Mouse (Mus musculus) forebrain, embryonic 12.5 days (tissue): Measurements from ENCODE around the gene Cnst. TPM values are rescaled to one million over a fixed set of nuclear protein-coding genes. Genes with fewer than 3 reads are reported as not detected.

Experiments
- ATAC-seq: fragments of 200-750 bp; cut with Nextera tagmentation; 2 replicates; pipeline ENCODE4 v1.8.0; 2017; ENCODE audit warnings: moderate TSS enrichment; ENCODE audit not compliant: low FRiP score
- H3K27ac ChIP-seq: fragments of 300-500 bp; sonication (generic); 2 replicates; pipeline ENCODE4 v1.5.1; 2016; ENCODE audit warnings: mild to moderate bottlenecking
- H3K27me3 ChIP-seq: fragments of 300-500 bp; sonication (generic); 2 replicates; pipeline ENCODE4 v1.6.1; 2016; ENCODE audit warnings: mild to moderate bottlenecking
- H3K36me3 ChIP-seq: fragments of 300-500 bp; sonication (generic); replicated peaks from 2 replicates; pipeline ENCODE4 v1.6.1; 2016; ENCODE audit warnings: mild to moderate bottlenecking
- H3K4me1 ChIP-seq: fragments of 300-500 bp; sonication (generic); 2 replicates; pipeline ENCODE4 v1.6.1; 2016
- H3K4me2 ChIP-seq: fragments of 300-500 bp; sonication (generic); 2 replicates; pipeline ENCODE4 v1.6.1; 2016; ENCODE audit warnings: mild to moderate bottlenecking, moderate library complexity
- H3K4me3 ChIP-seq: fragments of 300-500 bp; sonication (generic); replicated peaks from 2 replicates; pipeline ENCODE4 v1.5.1; 2016; ENCODE audit warnings: mild to moderate bottlenecking
- H3K9ac ChIP-seq: fragments of 300-500 bp; sonication (generic); 2 replicates; pipeline ENCODE4 v1.6.1; 2016; ENCODE audit warnings: mild to moderate bottlenecking
- H3K9me3 ChIP-seq: fragments of 300-500 bp; sonication (generic); 2 replicates; pipeline ENCODE4 v1.6.1; 2016
- WGBS: fragments of 180-500 bp; shearing (Covaris S2); methylation state at CpG from one replicate; pipeline ENCODE4 v1.1.7; 2016; 5-methylcytosine and 5-hydroxymethylcytosine counted together
- polyA plus RNA-seq: library from polyadenylated mRNA; unstranded; fragments of >200 nt; fragmentation: Nextera tagmentation; extraction: Ambion mirVana; gene quantifications from 2 replicates; pipeline ENCODE4 v1.2.1, GENCODE M21; 2016

Cnst gene
- polyA plus RNA-seq, 1 experiment from 2014 or later, result 26.9 TPM

DNA sequence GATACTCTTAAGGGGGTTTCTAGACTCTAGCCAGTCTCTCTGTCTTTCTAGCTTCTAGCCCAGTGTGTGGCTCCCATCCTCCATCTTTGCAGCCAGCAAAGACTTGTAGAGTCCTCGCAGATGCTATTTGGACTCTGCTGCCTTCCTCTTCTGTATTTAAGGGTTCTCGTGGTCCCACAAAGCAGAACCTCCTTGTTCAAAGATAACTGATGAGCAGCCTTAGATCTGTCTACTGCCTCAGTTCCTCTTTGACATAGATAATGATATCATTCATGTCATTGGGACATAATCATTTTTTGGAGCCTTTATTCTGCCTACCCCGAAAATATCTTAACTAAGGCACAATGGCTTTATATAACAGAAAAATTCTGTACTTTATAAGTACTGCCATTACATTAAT, 36.9 kb downstream of the Cnst start:
- peaks cover 5% of the 10 kb centered on the region for H3K4me1 ChIP-seq
- H3K27ac ChIP-seq, result no peak overlapping the region
- H3K36me3 ChIP-seq, result peaks cover 11% of the 10 kb centered on the region; the same call in 1 of the 2 replicates
- H3K27me3 ChIP-seq, result no peaks in the 10 kb centered on the region
- no peak for ATAC-seq
- WGBS, result 93% methylated on average over 3 of the region's 3 CpGs
- no peak overlapping the region for H3K4me3 ChIP-seq
- no peaks in the 10 kb centered on the region for H3K9me3 ChIP-seq
- no peak overlapping the region for H3K9ac ChIP-seq
- H3K4me2 ChIP-seq, result no peak overlapping the region

DNA sequence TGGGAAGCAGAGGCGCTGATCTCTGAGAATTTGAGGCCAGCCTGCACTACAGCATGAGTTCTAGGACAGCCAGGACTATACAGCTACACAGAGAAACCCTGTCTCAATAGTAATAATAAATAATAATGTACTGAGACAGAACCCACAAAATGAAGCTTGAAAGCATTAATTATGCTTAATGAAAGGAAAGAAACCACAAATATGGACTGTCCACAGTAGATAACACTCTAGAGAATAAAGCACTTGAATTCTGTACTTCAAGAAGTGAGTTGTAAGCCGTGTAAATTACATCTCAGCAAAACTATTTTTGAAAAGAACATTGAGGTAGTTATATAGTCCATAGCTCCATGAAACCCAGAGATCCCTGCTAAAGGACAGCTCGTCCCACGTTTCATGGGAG, 38.0 kb downstream of the Cnst start:
- Histone ChIP-seq H3K4me2 (no peak overlapping the region), H3K4me3 (no peak overlapping the region), H3K36me3 (peaks cover 10% of the 10 kb centered on the region; the same call in 1 of the 2 replicates), H3K9ac (no peak overlapping the region), H3K27ac (no peak overlapping the region), H3K9me3 (no peaks in the 10 kb centered on the region), H3K27me3 (no peaks in the 10 kb centered on the region), H3K4me1 (peaks cover 5% of the 10 kb centered on the region)
- no peak for ATAC-seq
- 91% methylated on average over 4 of the region's 4 CpGs for WGBS

DNA sequence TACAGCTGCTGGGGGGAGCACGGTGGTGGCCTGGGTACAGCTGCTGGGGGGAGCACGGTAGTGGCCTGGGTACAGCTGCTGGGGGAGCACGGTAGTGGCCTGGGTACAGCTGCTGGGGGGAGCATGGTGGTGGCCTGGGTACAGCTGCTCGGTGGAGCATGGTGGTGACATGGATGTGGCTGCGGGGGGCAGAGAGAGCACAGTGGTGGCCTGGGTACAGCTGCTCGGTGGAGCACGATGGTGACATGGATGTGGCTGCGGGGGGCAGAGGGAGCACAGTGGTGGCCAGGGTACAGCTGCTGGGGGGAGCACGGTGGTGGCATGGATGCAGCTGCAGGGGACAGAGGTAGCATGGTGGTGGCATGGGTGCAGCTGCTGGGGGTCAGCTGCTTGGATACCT, 39.5 kb downstream of the Cnst start:
- Histone ChIP-seq H3K4me2 (no peak overlapping the region), H3K36me3 (no peaks in the 10 kb centered on the region), H3K4me1 (peaks cover 5% of the 10 kb centered on the region), H3K27ac (no peak overlapping the region), H3K9ac (no peak overlapping the region), H3K9me3 (no peaks in the 10 kb centered on the region), H3K4me3 (no peak overlapping the region), H3K27me3 (no peaks in the 10 kb centered on the region)
- WGBS, result 83% methylated on average over 9 of the region's 9 CpGs
- no peak for ATAC-seq

DNA sequence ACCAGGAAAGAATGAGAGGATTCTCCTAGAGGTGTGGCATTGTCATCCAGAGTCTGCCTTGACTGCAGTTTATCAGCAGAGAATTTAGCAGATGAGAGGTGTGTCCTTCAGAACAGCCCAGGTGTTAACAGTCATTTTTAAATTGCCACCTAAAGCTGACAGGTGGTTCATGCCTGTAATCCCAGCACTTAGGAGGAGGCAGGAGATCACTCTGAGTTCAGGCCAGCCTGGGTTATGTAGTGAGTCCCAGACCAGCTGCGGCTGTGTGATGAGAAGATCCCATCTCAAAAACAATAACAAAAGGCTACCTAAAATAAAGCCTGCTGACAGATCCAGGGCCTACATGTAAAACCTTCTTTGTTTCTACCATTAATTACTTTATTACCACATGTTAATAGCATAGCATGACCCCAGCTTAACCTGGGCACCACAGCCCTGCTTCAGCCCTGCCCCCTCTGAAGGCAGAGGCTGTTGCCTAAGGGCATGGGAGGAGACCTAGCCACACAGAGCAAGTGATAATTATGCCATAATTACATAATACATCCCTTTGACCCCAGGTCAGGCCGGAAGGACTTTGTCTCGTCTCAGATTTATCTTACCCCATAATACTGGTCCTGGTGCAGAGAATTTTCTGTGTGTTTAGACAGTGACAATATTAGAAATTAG, 40.4 kb downstream of the Cnst start:
- ATAC-seq, result no peak
- Histone ChIP-seq H3K27me3 (no peaks in the 10 kb centered on the region), H3K9me3 (no peaks in the 10 kb centered on the region), H3K27ac (no peak overlapping the region), H3K9ac (no peak overlapping the region), H3K4me3 (no peak overlapping the region), H3K4me2 (no peak overlapping the region), H3K36me3 (no peaks in the 10 kb centered on the region), H3K4me1 (peaks cover 5% of the 10 kb centered on the region)
- WGBS, result 57% methylated on average over 3 of the region's 3 CpGs

DNA sequence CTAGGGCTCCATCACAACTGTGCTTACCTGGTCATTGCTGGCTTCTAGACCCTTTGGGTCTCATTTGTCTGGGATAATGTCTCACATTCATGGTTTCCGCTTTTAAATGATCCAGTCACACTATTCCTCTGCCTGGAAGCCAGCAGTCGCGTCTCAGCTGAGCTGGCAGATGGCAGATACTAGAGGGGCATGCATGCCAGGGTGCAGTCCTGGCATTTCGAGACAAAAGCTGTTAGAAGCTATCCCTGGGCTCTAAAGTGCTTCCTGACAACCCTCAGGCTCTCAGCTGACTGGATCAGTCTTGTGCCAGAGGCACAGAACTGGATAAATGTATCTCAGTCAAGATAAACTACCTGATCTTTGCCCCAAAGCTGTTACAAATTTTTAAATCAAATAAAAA, 42.1 kb downstream of the Cnst start:
- Histone ChIP-seq H3K4me2 (no peak overlapping the region), H3K4me3 (no peak overlapping the region), H3K4me1 (peaks cover 5% of the 10 kb centered on the region), H3K27me3 (no peaks in the 10 kb centered on the region), H3K9ac (no peak overlapping the region), H3K9me3 (no peaks in the 10 kb centered on the region), H3K27ac (no peak overlapping the region), H3K36me3 (peaks cover 7% of the 10 kb centered on the region; the same call in 1 of the 2 replicates)
- no peak for ATAC-seq
- 82% methylated on average over 4 of the region's 4 CpGs for WGBS

DNA sequence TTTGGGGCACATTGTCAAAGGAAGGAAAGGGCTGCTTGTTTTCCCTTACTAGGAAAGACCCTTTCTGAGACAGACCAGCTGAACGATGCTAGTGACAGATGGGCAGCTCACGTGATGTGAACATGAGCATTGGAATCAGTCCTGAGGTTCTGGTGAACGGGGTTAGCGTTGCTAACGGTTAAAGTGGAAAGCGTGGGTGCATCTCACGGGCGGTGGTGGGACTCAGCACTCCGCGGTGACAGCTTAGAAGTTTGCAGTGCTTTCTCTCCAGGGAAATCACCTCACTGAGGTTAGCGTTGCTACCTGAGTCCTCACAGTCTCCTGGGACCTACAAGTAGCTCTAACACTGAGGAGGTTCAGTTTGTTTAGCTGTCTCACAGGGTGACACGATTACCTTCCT, 45.5 kb downstream of the Cnst start:
- no peak overlapping the region for H3K4me3 ChIP-seq
- H3K27me3 ChIP-seq, result no peaks in the 10 kb centered on the region
- no peak overlapping the region for H3K4me2 ChIP-seq
- peaks cover 8% of the 10 kb centered on the region; the same call in 1 of the 2 replicates for H3K36me3 ChIP-seq
- H3K4me1 ChIP-seq, result peaks cover 1% of the 10 kb centered on the region
- 85% methylated on average over 12 of the region's 12 CpGs for WGBS
- no peak for ATAC-seq
- no peaks in the 10 kb centered on the region for H3K9me3 ChIP-seq
- H3K9ac ChIP-seq, result no peak overlapping the region
- no peak overlapping the region for H3K27ac ChIP-seq

DNA sequence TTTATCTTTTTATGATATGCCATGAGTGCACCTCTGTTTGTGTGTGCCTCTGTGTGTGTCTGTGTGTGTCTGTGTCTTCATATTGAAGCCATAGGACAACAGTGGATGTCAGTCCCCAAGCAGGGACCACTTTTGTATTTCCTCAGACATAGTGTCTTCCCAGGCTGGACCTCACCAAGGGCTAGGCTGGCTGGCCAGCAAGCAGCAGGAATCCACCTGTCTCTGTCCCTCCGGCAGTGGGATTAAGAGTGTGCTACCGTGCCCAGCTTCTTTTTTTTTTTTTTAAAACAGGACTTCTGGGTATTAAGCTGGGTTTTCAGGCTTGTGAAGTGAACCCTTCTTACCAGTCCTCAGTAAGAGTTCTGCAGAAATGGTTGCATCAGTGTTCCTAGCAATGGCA, 46.0 kb downstream of the Cnst start:
- Histone ChIP-seq H3K36me3 (peaks cover 8% of the 10 kb centered on the region; the same call in 1 of the 2 replicates), H3K27ac (no peak overlapping the region), H3K4me2 (no peak overlapping the region), H3K9me3 (no peaks in the 10 kb centered on the region), H3K9ac (no peak overlapping the region), H3K4me1 (no peaks in the 10 kb centered on the region), H3K4me3 (no peak overlapping the region), H3K27me3 (no peaks in the 10 kb centered on the region)
- ATAC-seq, result no peak
- 84% methylated on average over 2 of the region's 2 CpGs for WGBS

DNA sequence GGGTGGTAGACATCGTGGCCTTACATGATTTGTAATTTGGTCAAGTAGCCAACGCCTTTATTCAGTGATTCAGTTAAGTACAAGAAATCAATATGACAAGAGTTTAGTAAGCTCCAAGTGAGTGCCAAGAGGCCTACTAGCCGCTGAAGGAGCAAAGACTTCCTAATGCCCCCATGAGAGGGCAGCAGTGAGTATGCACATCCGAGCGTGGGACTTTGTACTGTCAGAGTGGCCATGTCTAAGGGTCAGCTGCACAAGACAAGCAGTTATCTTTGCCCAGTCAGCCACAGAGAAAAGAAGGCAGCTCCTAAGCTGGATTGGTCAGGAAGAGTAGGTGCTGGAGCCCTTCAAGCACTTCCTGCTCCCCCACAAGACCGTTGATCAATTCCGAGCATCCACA, 46.8 kb downstream of the Cnst start:
- H3K36me3 ChIP-seq, result peaks cover 8% of the 10 kb centered on the region; the same call in 1 of the 2 replicates
- no peak for ATAC-seq
- H3K4me1 ChIP-seq, result no peaks in the 10 kb centered on the region
- no peak overlapping the region for H3K4me3 ChIP-seq
- H3K9ac ChIP-seq, result no peak overlapping the region
- no peak overlapping the region for H3K4me2 ChIP-seq
- no peak overlapping the region for H3K27ac ChIP-seq
- 66% methylated on average over 7 of the region's 7 CpGs for WGBS
- H3K9me3 ChIP-seq, result no peaks in the 10 kb centered on the region
- H3K27me3 ChIP-seq, result no peaks in the 10 kb centered on the region

DNA sequence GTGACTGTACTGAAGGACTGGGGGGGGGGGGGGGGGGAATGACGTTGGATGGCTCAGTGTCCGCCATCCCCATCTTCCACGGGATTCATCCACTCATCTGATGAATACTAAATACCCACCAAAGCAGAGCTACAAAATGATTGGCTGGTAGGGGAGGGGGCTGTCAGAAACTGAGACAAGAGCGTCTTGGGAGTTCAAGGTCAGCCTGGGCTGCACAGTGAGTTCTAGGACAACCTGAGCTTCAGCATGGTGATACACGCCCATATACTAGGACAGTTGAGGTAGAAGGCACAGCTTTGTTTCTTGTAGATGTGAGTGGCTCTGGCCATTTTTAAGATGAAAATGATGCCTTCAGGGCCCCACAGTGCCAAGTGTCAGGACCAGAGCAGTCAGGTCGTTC, 52.2 kb downstream of the Cnst start:
- Histone ChIP-seq H3K4me1 (no peaks in the 10 kb centered on the region), H3K27ac (no peak overlapping the region), H3K4me2 (no peak overlapping the region), H3K9me3 (no peaks in the 10 kb centered on the region), H3K36me3 (no peaks in the 10 kb centered on the region), H3K4me3 (no peak overlapping the region), H3K27me3 (no peaks in the 10 kb centered on the region), H3K9ac (no peak overlapping the region)
- WGBS, result 88% methylated on average over 6 of the region's 6 CpGs
- no peak for ATAC-seq

DNA sequence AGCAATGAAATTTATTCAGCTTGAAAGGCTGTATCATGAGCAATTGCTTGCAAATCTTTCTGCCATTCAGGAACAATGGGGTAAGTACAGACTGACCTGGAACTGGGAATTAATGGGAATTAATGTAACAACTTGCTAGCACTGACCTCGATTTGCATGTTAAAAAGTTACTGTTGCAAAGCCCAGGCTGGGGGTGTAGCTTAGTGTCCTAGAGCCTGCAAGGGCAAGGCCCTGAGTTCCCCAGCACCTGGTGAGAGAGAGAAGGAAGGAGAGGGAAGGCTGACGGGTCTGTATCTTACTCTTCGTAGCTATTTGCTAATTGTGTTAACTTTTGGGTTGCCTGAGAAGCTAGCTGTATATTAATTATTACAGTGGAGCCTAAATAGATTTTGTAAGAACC, 58.4 kb downstream of the Cnst start:
- Histone ChIP-seq H3K4me3 (no peak overlapping the region), H3K27me3 (no peaks in the 10 kb centered on the region), H3K4me2 (no peak overlapping the region), H3K9me3 (no peaks in the 10 kb centered on the region), H3K36me3 (no peaks in the 10 kb centered on the region; the same call in 1 of the 2 replicates), H3K9ac (no peak overlapping the region), H3K4me1 (no peaks in the 10 kb centered on the region), H3K27ac (no peak overlapping the region)
- ATAC-seq, result no peak
- 59% methylated on average over 3 of the region's 3 CpGs for WGBS

DNA sequence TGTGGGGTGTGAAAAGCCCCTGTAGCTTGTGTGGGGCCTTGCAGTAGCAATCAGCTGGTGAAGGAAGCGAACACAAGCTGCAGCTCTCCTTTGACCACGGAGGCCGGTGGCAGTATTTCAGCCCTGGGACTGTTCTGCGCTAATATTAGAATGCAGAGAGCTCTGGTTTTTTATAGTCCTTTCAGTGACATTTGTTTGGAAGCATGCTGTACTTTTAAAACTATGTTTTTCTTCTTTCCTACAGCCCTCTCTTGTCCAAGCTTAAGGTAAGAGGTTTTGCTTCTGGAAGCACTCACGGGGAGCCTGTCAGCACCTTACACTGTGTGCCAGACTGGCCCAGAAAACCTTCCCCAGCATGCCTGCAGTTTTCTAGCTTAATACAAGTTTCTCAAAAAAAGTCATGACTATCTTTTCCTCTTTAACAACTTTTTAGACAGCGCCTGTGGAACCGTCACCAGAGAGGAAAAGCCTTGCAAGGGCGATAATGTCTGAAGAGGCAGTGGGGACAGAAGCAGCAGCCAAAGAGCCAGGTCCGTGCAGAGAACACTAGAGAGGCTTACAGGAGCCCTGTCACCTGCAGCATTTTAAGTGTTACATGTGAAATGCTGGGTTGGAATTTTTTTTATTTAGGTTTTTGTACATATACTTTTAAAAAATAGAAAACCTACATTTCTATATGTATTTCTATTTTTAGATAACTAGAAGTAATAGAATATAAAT, 60.0 kb downstream of the Cnst start:
- no peaks in the 10 kb centered on the region for H3K9me3 ChIP-seq
- H3K9ac ChIP-seq, result no peak overlapping the region
- H3K4me1 ChIP-seq, result no peaks in the 10 kb centered on the region; the same call in 1 of the 2 replicates
- no peak overlapping the region for H3K27ac ChIP-seq
- peaks cover 10% of the 10 kb centered on the region for H3K36me3 ChIP-seq
- WGBS, result 93% methylated on average over 9 of the region's 9 CpGs
- no peak for ATAC-seq
- H3K27me3 ChIP-seq, result no peaks in the 10 kb centered on the region
- H3K4me3 ChIP-seq, result no peak overlapping the region
- H3K4me2 ChIP-seq, result no peak overlapping the region

DNA sequence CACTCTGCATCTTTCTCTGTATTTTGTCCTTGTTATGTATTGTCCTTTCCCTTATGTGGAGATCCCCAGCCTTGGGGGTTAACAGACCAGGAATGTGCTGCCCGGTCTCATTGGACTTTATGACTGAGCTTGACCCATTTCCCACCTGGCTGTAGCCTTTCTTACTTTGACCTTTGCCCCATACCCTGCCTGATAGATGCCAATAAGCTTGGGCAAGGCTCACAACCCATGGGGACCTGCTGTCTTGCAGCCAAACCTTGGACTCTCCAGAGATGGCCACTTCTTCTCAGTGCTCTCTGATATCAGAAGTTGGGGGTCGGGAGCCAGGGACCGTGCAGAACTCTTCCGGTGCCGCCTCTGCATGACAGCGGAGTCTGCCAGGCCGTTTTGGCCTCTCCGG, 62.4 kb downstream of the Cnst start:
- Histone ChIP-seq H3K4me3 (no peak overlapping the region), H3K4me2 (no peak overlapping the region), H3K9me3 (no peaks in the 10 kb centered on the region), H3K27ac (no peak overlapping the region), H3K36me3 (peaks cover 10% of the 10 kb centered on the region), H3K9ac (no peak overlapping the region), H3K4me1 (no peaks in the 10 kb centered on the region; the same call in 1 of the 2 replicates), H3K27me3 (no peaks in the 10 kb centered on the region)
- ATAC-seq, result no peak
- WGBS, result 93% methylated on average over 8 of the region's 8 CpGs
